Mouse (Mus musculus) intestine, embryonic 14.5 days (tissue): ENCODE measurements around the gene Donson. TPM values are rescaled to one million over a fixed set of nuclear protein-coding genes. Genes with fewer than 3 reads are reported as not detected.

Experiments used
- ATAC-seq: fragments of 200-750 bp; cut with Nextera tagmentation; replicated peaks from 2 replicates; pipeline ENCODE4 v1.8.0; 2017; ENCODE audit warnings: low read depth, moderate number of reproducible peaks, moderate TSS enrichment, moderate library complexity; ENCODE audit not compliant: low FRiP score, low TSS enrichment
- DNase-seq: peaks from one replicate; pipeline ENCODE4 v3.0.0-alpha.2; 2018; ENCODE audit warnings: low spot score
- H3K27ac ChIP-seq: fragments of 300-500 bp; sonication (generic); 2 replicates; pipeline ENCODE4 v1.5.1; 2014; ENCODE audit warnings: low read depth, mild to moderate bottlenecking, control low read depth
- H3K27me3 ChIP-seq: fragments of 300-500 bp; sonication (generic); replicated peaks from 2 replicates; pipeline ENCODE4 v1.6.1; 2014; ENCODE audit warnings: low read length, control low read depth; ENCODE audit not compliant: control insufficient read depth, insufficient read depth
- H3K36me3 ChIP-seq: fragments of 300-500 bp; sonication (generic); 2 replicates; pipeline ENCODE4 v1.6.1; 2014; ENCODE audit warnings: low read length, control low read depth; ENCODE audit not compliant: control insufficient read depth, insufficient read depth
- H3K4me1 ChIP-seq: fragments of 300-500 bp; sonication (generic); replicated peaks from 2 replicates; pipeline ENCODE4 v1.6.1; 2014; ENCODE audit warnings: low read length, control low read depth, mixed read lengths; ENCODE audit not compliant: control insufficient read depth, insufficient read depth
- H3K4me2 ChIP-seq: fragments of 300-500 bp; sonication (generic); 2 replicates; pipeline ENCODE4 v1.6.1; 2014; ENCODE audit warnings: low read length
- H3K4me3 ChIP-seq: fragments of 300-500 bp; sonication (generic); 2 replicates; pipeline ENCODE4 v1.5.1; 2014; ENCODE audit warnings: low read depth, low read length, control low read depth, mixed read lengths
- H3K9ac ChIP-seq: fragments of 300-500 bp; sonication (generic); 2 replicates; pipeline ENCODE4 v1.6.1; 2014; ENCODE audit warnings: mild to moderate bottlenecking, low read length
- H3K9me3 ChIP-seq: fragments of 300-500 bp; sonication (generic); 2 replicates; pipeline ENCODE4 v1.6.1; 2016; ENCODE audit warnings: low read length, control low read depth; ENCODE audit not compliant: control insufficient read depth
- WGBS: fragments of 180-500 bp; shearing (Covaris S2); extraction: QIAGEN DNeasy Blood & Tissue Kit; methylation state at CpG from one replicate; pipeline ENCODE4 v1.1.7; 2014; 5-methylcytosine and 5-hydroxymethylcytosine counted together
- polyA plus RNA-seq: library from polyadenylated mRNA; unstranded; fragments of >200 nt; fragmentation: Nextera tagmentation; extraction: Ambion mirVana; gene quantifications from 2 replicates; pipeline ENCODE4 v1.2.1, GENCODE M21; 2014

The Donson gene
- polyA plus RNA-seq, 1 experiment from 2014 or later: 24.7 TPM

DNA sequence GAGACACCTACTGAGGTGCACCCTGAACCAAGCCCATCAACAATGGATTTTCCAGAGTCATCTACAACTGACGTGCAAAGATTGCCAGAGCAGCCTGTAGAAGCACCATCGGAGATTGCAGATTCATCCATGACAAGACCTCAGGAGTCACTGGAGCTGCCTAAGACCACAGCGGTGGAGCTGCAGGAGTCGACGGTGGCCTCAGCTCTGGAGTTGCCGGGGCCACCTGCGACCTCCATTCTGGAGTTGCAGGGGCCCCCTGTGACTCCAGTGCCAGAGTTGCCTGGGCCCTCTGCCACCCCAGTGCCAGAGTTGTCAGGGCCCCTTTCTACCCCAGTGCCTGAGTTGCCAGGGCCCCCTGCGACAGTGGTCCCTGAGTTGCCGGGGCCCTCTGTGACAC, 33.3 kb downstream of the Donson start:
- 94% methylated on average over 9 of the region's 9 CpGs for WGBS
- no peak overlapping the region for H3K4me2 ChIP-seq
- H3K9me3 ChIP-seq: no peaks in the 10 kb centered on the region
- no peak for ATAC-seq
- no peak overlapping the region for H3K27ac ChIP-seq
- DNase-seq: no peak
- H3K36me3 ChIP-seq: peaks cover 86% of the 10 kb centered on the region
- no peak overlapping the region for H3K4me3 ChIP-seq
- H3K27me3 ChIP-seq: no peaks in the 10 kb centered on the region
- H3K4me1 ChIP-seq: no peaks in the 10 kb centered on the region
- no peak overlapping the region for H3K9ac ChIP-seq

DNA sequence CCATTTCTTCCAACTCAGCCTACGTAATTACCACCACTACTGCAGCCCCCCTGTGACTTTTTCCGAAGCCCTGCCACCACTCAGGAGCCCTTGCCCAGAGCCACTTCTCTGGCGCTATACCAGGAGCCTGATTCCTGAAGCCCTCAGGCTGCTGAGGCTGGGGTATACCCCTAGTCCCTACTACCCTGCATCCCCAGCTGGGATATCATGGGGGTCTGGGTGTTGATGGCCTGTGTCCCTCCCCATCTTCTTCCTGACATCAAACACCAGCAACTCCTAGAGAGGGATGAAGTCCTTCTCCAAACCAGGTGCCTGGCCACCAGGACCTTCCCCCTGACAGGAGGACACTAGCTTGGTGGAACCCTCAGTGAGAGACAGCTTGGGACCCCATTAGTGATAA, 36.4 kb downstream of the Donson start:
- Histone ChIP-seq H3K27me3 (no peaks in the 10 kb centered on the region), H3K36me3 (peaks cover 55% of the 10 kb centered on the region), H3K4me2 (no peak overlapping the region), H3K4me3 (no peak overlapping the region), H3K27ac (no peak overlapping the region), H3K9ac (no peak overlapping the region), H3K4me1 (peaks cover 3% of the 10 kb centered on the region; the same call in 1 of the 2 replicates), H3K9me3 (no peaks in the 10 kb centered on the region)
- DNase-seq (peak; percentile 41), ATAC-seq (no peak)
- 94% methylated on average over 3 of the region's 3 CpGs for WGBS

DNA sequence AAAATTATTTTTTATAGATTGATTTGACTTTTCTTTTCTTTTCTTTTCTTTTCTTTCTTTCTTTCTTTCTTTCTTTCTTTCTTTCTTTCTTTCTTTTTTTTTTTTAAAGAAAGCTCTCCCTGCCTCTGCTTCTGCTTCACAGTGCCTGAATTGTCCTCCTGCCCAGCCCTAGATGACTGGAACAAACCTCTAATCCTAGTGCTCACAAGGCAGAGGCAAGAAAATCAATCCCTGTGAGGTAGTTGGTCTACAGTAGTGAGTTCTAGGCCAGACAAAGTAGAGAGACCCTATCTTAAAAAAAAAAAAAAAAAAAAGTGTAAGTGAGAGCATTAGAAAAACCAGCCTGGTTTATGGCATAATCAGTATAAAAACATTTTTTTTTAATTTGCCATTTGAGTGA, 38.8 kb downstream of the Donson start:
- DNase-seq: peak; percentile 39
- Histone ChIP-seq H3K4me2 (peak overlapping the region; percentile 20; the same call in 1 of the 2 replicates), H3K4me3 (peak overlapping the region; percentile 2; the same call in 1 of the 2 replicates), H3K9me3 (no peaks in the 10 kb centered on the region), H3K9ac (no peak overlapping the region), H3K36me3 (peaks cover 31% of the 10 kb centered on the region), H3K27ac (no peak overlapping the region), H3K4me1 (peaks cover 3% of the 10 kb centered on the region; the same call in 1 of the 2 replicates), H3K27me3 (no peaks in the 10 kb centered on the region)
- ATAC-seq: no peak

DNA sequence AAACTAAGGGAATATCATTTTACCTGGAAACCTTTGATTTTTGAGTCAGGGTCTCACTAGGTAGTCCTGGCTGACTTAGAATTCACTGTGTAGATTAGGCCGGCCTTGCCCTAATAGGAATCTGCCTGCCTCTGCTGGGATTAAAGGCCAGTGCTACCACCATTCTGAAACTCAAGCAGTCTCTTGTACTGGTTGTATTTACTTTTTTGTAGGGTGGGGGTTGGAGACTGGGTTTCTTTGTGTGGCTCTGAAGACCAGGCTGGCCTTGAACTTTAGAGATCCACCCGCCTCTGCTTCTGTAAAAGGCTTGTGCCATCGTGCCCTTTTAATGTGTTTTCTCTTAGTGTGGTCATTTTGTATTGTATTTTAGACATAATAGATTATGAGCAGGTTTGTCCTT, 39.3 kb downstream of the Donson start:
- H3K4me1 ChIP-seq: peaks cover 3% of the 10 kb centered on the region; the same call in 1 of the 2 replicates
- ATAC-seq: no peak
- H3K4me2 ChIP-seq: peak overlapping the region; percentile 72
- 65% methylated on average over 3 of the region's 3 CpGs for WGBS
- DNase-seq: peak; percentile 43
- H3K4me3 ChIP-seq: peak overlapping the region; percentile 97
- H3K9me3 ChIP-seq: no peaks in the 10 kb centered on the region
- no peak overlapping the region for H3K27ac ChIP-seq
- no peak overlapping the region; the same call in 1 of the 2 replicates for H3K9ac ChIP-seq
- H3K27me3 ChIP-seq: no peaks in the 10 kb centered on the region
- peaks cover 26% of the 10 kb centered on the region for H3K36me3 ChIP-seq

DNA sequence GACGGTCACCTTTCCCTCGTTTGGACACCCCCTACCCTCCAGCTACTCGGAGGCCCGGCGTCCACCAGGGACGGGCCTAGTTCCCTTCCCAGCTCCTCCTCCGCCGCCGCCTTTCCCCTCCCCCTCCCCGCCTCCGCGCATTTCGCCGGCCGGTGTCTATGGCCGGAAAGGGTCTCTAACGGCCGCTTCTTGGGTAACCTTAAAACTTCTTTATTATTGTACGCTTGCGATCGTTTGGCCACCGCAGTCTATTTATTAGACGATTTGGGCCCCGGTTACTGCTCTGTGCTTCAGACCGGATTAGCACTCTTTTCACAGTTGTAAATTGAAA, 40.4 kb downstream of the Donson start:
- ATAC-seq (peak; percentile 56), DNase-seq (peak; percentile 92)
- peak overlapping the region; percentile 98 for H3K9ac ChIP-seq
- no peaks in the 10 kb centered on the region for H3K27me3 ChIP-seq
- H3K27ac ChIP-seq: peak overlapping the region; percentile 98
- peak overlapping the region; percentile 97 for H3K4me3 ChIP-seq
- H3K4me2 ChIP-seq: peak overlapping the region; percentile 72
- WGBS: under 1% methylated on average over 25 of the region's 25 CpGs
- peaks cover 19% of the 10 kb centered on the region for H3K36me3 ChIP-seq
- no peaks in the 10 kb centered on the region for H3K9me3 ChIP-seq
- peaks cover 3% of the 10 kb centered on the region; the same call in 1 of the 2 replicates for H3K4me1 ChIP-seq

DNA sequence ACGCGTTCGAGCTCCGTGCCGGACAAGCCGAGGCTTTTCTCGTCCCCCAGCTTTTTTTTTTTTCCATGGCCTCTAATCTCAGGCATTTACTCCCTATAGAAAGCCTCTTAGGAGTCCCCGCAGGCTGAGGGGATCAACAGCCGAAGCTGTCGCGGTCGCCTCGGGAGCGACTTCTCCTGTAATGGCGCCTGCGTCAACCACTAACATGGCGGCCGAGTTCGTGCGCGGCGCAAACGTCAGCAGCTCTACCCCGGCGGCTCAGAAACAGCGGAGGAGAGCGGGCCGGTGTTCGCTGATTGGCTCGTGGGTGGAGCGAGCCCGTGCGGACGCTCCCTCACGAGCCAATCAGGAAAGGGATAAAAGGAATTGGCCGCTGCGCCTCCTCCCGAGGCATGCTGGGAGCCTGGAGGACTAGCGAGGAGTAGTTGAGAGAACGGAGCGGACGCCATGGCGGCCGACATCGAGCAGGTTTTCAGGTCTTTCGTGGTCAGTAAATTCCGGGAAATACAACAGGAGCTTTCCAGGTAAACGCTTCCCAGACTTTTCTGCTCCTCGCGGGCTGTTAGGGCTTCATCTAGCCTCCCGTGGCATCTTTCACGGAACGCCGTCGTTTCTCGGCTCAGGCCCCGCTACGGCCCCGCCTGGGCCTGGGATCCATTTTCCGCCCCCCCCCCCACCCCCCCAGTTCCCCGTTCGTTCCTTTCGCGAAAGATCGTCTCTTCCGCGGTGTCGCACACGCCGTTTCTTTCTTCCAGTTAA, 40.9 kb downstream of the Donson start, which contains the start of gene Son:
Son (plus strand) TSS at position 46 of the 759 bp plus-strand sequence.
- WGBS: under 1% methylated on average over 69 of the region's 70 CpGs
- peaks cover 21% of the 10 kb centered on the region for H3K36me3 ChIP-seq

DNA sequence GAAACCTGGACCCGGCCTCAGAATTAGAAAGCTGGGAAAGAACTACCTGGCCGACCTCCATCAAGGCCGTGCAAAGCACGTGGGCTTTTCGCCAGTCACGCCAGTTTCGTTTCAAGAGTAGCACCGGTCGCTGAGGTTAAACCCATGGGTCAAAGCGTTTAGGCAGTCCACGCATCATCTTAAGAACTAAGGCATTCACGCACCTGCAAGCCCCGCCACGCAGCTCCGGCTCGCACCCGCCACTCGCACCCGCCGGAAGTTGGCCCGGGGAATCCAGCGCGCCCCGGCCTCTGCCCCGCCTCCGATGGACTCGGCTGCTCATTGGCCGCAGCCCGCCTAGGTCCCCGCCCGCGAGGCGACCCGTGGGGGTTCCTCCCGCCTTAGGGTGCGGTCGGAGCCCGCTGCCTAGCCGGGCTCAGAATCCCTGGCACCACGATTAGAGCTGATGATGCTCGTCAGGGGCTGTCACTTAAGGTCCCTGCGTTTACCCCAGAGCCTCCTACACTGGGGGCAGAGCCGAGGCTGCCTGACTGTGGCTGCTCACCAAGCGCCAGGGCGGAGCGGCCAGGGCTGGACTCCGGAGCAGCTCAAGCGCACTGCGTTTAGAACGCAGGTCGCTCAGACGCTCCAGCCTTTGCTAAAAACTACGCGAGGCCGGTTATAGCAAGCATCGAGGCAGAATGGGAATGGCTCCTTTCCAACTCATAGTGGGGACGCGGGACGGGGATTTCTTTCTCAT, 41.7 kb downstream of the Donson start, which contains the start of gene Gart:
Gart (minus strand) TSS at position 272 of the 739 bp plus-strand sequence.
- H3K9ac ChIP-seq: peak within 1 kb of the TSS; percentile 98
- H3K4me3 ChIP-seq: peak within 1 kb of the TSS; percentile 97
- H3K4me2 ChIP-seq: peak within 1 kb of the TSS; percentile 99
- no peaks in the 10 kb centered on the region for H3K27me3 ChIP-seq
- peaks cover 21% of the 10 kb centered on the region for H3K36me3 ChIP-seq
- under 1% methylated on average over 58 of the region's 59 CpGs for WGBS
- no peaks in the 10 kb centered on the region for H3K9me3 ChIP-seq
- H3K27ac ChIP-seq: peak within 1 kb of the TSS; percentile 98
- ATAC-seq (peak; percentile 90), DNase-seq (no peak)
- peaks cover 3% of the 10 kb centered on the region; the same call in 1 of the 2 replicates for H3K4me1 ChIP-seq

More for the DNA sequence above, 40.9 kb downstream of the Donson start, which contains the start of gene Son:
- H3K27me3 ChIP-seq: no peaks in the 10 kb centered on the region
- H3K9ac ChIP-seq: peak within 1 kb of the TSS; percentile 98
- DNase-seq (peak; percentile 95), ATAC-seq (peak; percentile 96)
- peak within 1 kb of the TSS; percentile 98 for H3K27ac ChIP-seq
- H3K4me1 ChIP-seq: peaks cover 3% of the 10 kb centered on the region; the same call in 1 of the 2 replicates
- H3K4me3 ChIP-seq: peak within 1 kb of the TSS; percentile 97
- H3K9me3 ChIP-seq: no peaks in the 10 kb centered on the region
- H3K4me2 ChIP-seq: peak within 1 kb of the TSS; percentile 99

DNA sequence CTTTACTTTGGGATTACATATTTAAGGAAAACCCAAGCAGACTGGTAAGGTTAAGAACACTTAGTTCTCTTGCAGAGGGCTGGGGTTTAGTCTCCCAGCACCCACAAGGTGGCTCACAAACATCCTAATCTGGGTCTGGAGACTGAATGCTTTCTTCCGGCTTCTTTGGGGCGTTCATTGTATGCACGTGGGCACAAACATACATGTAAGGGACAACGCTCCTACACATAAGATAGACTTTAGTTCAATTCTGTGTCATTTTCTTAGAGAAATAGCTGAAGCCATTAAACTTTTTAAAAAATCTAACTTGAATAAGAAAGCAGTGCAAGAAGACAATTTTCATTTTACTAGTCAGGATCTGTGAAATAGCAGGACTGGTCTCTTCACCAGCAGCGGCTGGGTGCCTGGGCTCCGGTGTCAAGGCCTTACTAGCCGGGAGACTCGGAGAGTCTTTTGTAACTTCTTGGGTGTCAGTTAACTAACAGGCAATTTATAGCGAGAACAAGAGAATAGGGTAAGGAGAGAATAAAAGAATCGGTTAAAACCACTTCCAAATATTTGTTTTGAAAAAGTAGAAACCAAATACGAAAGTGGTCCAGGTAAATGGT, 42.5 kb downstream of the Donson start:
- peaks cover 3% of the 10 kb centered on the region; the same call in 1 of the 2 replicates for H3K4me1 ChIP-seq
- H3K9me3 ChIP-seq: no peaks in the 10 kb centered on the region
- no peak for ATAC-seq
- H3K4me3 ChIP-seq: peak overlapping the region; percentile 97
- H3K36me3 ChIP-seq: peaks cover 22% of the 10 kb centered on the region
- peak overlapping the region; percentile 98 for H3K27ac ChIP-seq
- peak; percentile 52 for DNase-seq
- 1% methylated on average over 11 of the region's 11 CpGs for WGBS
- H3K9ac ChIP-seq: peak overlapping the region; percentile 98
- no peaks in the 10 kb centered on the region for H3K27me3 ChIP-seq
- H3K4me2 ChIP-seq: peak overlapping the region; percentile 99
